14 mouse cellular contexts compared by ENCODE assay signal in the genomic region with DNA sequence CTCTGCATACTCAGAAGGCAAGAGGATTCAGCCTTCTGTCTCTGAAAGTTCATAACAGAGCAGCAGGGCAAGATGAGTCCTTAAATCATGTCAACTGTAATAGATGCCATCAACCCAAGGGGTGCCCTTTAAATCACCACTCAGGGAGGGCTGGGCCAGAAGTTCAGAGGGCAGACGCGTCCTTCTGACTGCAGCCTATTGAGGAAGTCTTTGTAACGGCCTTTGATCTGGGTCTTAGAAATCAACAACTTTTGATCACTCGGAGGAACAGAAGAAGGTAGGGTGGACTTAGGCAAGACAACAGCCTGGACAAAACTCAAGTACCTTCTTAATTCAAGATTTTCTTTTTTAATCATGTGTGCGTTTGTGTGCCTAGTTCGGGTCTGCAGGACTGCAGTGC.
"Had no signal": no experiment of that assay in that cellular context is flagged by ENCODE, and none has a peak within 500 bp of the region (broad histone marks: within the 10 kb centered on the region; RNA-seq: fewer than 3 reads in every experiment).

No protein-coding gene starts in this region.

- H3K27me3 ChIP-seq: limb, embryonic 12.5 days; limb, embryonic 15.5 days; lung, embryonic 15.5 days had no signal

- H3K4me3 ChIP-seq: limb, embryonic 12.5 days; limb, embryonic 15.5 days; lung, embryonic 15.5 days had no signal

- H3K9ac ChIP-seq: limb, embryonic 12.5 days; limb, embryonic 15.5 days; liver, embryonic 14.5 days; liver, postnatal 0 days; lung, embryonic 15.5 days had no signal

- H3K27ac ChIP-seq: limb, embryonic 12.5 days; limb, embryonic 15.5 days; liver, embryonic 14.5 days; lung, embryonic 15.5 days had no signal

- H3K4me2 ChIP-seq: limb, embryonic 12.5 days; limb, embryonic 15.5 days; liver, embryonic 11.5 days; lung, embryonic 15.5 days; midbrain, embryonic 11.5 days had no signal

- H3K36me3 ChIP-seq: limb, embryonic 12.5 days; limb, embryonic 15.5 days; lung, embryonic 15.5 days had no signal

- H3K9me3 ChIP-seq: limb, embryonic 12.5 days; limb, embryonic 15.5 days; lung, embryonic 15.5 days had no signal

- ATAC-seq: inflammation-experienced regulatory T-cells, adult 6 months; intestine, embryonic 16.5 days; liver, postnatal 0 days had no signal

- DNase-seq: left cerebral cortex, postnatal 4 days; liver, postnatal 0 days; lung, postnatal 10 days; midbrain, embryonic 14.5 days; thymus, adult 18-20 months; thymus, postnatal 36 days had no signal
